Mouse (Mus musculus) gastrocnemius, postnatal 4 days (tissue): Measurements from ENCODE around the gene Slc25a44. TPM values are rescaled to one million over a fixed set of nuclear protein-coding genes. Genes with fewer than 3 reads are reported as not detected.
"Not testable (repeated sequence)": the region's sequence is repeated elsewhere in the genome, so short reads cannot be mapped to it uniquely, and the experiment has no call there.

Source experiments
- DNase-seq, 2 experiments: peaks; one replicate each; pipeline ENCODE4 v3.0.0; 2021 to 2022; ENCODE audit warnings: low spot score in 2 of 2, mixed read lengths in 2 of 2
- total RNA-seq, 2 experiments: library from RNA; stranded (reverse); gene quantifications; 2 replicates each; pipeline ENCODE4 v1.2.3; 2021

Gene Slc25a44
- total RNA-seq, 2 experiments from 2014 or later = 12.1 to 13.3 TPM

DNA sequence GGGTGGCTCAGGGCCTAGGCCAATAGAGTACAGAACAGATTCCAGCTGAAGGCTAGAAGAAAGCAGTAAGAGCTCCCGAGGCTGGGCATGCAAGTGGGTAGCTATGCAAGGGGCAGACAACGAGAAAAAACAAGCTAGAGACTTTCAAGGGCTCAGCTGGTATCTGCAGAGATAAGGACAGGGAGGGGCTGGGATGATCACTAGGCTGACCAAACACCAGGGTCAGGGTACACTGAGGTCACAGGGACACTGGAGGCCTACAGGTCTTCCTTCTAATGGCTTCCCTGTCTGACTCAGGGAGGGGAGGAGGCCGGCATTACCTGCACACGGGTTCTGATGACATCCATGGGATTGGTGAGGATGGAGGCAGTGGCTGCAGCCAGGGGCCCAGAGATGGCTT, 9.3 kb downstream of the Slc25a44 start:
- DNase-seq = no peak

DNA sequence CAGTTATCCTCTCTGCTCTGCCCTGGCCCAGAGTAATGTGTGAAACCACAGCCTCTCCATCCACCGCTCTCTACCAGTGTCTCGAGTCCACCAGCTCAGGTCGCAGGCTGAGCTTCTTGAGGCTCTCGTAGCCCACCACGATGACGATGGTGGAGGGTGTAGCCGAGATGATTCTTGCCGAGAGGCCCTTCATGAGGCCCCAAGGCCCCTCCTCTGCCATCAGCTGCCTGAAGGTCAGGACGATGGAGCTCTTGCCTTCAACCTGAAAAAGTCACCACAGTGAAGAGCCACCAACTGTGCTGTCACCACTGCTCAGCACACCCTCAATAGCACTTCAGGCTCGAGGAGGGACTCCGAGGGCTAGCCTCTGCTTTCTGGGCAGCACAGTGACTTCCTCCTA, 12.3 kb downstream of the Slc25a44 start:
- no peak for DNase-seq

DNA sequence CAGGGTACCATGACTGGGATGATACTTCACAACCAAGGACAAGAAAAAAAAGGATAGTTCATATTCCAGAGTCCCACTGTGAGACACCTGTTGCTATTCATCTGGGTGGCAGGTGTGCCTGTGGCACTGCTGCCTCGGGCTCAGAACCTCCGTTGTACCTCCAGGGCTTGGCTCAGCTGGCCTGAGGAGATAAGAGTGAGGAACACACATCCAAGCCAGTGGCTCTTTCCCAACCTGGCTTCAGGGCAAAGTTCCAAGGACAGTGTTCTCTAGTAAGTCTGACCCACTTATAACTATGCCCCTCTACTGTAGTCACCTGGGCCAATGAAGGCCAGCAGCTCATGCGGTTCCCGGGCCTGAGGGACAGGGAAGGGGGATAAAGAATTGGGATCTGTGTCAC, 13.3 kb downstream of the Slc25a44 start:
- no peak for DNase-seq

DNA sequence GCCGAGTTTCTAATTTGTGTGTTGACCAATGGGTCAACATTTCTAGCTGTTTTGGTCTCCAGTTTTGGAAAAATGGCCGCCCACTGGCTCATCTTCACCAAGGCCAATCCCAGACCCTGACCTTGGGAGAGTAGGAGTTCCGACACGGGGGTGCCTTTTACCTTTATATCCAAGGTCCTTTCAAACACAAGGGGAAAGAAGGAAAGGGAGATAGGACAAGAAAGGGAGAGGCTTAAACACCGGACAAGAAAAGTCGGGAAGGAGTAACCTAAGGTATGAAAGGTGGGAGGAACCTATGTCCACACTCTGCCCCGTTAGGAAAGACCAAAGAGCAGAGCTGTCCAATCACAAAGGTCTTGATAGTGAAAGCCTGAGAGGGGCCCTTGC, 14.3 kb downstream of the Slc25a44 start:
- no peak for DNase-seq

DNA sequence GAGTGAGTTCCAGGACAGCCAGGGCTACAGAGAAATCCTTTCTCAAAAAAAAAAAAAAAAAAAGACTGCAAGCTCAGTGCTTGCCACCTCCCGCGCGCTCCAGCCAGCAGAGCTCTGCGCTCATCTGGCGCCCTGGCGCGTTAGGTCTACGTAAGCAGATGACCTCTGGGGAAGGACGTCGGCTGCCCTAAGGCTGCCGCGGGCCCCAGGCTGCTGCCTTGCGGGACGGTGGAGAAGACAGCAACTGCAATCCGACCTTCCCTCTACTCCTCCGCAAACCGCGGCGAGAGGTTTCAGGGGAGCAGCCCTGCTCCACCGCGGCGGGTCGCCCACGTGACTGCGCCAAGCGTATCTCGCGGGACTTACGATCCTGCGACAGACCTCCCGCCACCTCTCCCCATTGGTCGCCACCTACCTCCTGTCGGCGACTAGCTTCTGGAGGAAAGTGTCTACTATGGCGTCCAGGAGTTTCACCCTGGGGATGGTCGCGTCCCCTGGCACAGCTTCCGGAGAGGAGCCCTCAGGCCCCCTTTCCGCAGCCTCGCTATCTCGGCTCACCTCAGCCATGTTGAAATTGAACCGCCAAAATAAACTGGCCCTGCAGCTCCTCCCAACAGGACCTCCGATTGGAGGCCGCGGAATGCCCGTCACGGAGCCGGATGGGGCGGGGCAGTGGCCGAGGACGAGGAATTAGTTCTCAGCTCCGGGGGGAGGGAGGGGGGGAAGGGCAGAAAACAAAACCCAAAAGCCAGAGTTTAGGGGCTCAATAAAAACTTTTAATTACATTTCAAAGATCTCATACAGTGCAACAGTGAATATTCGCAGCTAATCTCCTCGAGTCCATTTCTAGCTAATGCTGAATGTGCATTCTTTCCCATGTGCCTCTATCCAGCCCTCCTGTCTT, 14.9 kb downstream of the Slc25a44 start, which contains the start of gene Pmf1:
TSS of gene Pmf1 (minus strand) at position 591 of the 904 bp plus-strand sequence.
- DNase-seq = peak; percentile 86 to 95

DNA sequence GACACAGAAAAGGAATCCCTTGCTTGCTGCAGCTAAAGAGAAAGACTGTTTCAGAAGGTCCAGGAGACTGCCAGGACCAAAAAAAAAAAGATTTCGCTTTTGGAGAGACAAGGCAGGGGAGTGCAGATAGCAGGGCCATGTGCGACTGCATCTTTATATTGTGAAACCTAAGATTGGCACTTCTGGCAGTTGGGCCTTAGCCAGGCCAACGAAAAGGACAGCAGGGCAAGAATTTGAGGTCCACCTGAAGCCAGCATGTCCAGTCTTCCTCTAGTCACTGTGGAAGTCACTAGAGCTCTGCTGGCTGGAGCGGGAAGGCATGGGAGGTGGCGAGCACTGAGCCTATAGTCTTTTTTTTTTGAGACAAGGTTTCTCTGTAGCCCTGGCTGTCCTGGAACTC, 16.0 kb downstream of the Slc25a44 start:
- DNase-seq = no peak

DNA sequence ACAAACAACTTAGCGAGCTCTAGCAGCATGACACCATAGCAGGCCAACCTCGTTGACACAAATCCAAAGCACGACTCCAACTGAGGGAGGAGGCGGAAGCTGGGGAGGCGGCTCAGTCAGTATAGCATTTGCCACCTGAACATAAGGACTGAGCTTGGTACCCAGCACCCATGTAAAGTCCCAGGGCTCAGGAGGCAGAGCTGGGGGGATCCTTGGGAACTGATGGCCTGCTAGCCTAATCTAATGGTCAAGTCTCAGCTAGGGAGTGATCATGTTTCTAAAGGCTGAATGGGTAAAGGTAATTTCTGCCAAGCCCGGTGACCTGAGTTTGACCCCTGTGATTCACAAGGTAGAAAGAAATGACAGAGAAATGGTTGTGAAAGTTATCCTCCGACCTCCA, 17.4 kb downstream of the Slc25a44 start:
- DNase-seq = no peak

DNA sequence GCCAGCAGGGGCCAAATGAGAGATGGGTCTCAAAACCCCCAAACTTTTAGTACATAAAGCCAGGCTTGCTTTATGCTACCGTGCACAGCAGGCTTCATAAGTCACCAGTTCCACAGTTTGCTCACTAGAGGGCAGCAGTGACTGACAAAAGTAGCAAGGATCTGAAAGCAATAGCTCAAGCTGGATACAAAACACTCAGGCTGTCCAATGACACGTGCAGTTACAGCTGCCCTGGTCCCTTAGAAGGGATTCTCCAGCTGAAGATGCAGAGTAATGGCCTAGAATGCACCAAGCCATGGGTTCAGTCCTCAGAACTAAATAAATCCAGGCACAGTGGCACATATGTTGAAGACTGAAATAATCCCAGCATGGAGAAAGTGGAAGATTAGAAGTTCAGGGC, 17.8 kb downstream of the Slc25a44 start:
- DNase-seq = peak in 1 of 2 experiments; percentile 53

DNA sequence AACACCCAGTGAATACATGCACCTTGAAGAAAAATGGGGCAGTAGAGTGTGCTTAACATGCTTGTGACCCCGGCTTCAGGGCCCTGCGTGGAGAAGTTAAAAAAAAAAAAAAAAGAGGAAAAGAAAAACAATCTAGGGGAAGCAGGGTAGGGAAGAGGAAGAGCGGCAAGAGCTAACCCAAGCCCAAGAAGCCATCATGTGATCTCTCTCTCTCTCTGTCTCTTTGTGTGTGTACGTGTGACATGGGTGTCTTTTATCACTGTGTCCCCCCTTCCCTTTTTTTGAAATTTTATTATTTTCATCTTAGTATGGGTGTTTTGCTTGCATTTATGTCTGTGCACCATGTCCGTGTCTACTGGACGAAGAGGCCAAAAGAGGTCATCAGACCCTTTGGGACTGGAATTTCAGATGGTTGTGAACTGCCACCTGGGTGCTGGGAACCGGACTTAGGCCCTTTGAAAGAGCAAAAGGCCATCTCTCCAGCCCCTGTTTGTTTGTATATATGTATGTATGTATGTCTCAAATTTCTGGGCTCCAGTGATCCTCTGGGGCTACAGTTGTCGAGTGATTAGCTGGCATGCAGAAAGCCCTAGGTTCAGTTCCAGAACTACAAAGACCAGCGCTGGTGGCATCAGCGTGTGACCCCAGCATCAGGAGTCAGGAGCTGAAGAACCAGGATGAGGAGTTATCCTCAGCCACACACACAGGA, 21.3 kb downstream of the Slc25a44 start:
- no peak for DNase-seq

DNA sequence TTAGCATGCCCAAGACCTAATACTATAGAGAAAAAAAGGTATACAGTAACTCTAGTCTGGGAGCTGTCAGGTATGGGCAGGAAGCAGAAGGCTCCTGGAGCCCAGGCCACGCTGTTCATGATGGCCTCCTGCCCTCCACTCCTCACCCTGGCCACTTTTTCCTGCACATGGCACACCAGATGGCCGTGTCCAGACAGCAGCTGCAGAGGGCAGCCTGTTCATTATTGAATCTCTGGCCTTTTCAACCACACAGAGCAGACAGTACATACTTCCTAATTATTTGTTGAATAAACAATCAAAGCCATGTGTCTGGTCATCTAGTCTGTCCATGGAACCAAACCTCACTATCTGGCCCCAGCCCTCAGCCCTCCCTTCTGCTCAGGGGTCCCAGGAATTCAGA, 26.3 kb downstream of the Slc25a44 start:
- no peak for DNase-seq

DNA sequence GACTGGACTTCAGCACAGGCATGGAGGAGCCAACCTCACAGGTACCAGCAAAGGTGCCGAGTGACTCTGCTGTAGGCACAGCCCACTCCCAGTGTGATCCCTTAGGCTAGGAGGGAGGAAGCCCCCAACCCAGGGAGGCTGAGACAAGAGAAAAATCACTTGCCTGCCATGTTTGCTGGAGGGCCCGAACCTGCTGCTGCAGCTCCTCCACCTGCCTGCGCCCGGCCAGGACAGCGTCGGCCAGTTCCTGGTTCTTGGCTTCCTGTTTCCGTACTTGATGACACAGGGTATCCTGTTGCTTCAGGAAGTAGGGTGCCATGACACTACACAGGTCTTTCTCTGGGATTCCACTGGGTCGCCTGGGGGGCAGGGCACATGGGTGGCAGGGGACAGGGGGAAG, 29.2 kb downstream of the Slc25a44 start:
- no peak for DNase-seq

DNA sequence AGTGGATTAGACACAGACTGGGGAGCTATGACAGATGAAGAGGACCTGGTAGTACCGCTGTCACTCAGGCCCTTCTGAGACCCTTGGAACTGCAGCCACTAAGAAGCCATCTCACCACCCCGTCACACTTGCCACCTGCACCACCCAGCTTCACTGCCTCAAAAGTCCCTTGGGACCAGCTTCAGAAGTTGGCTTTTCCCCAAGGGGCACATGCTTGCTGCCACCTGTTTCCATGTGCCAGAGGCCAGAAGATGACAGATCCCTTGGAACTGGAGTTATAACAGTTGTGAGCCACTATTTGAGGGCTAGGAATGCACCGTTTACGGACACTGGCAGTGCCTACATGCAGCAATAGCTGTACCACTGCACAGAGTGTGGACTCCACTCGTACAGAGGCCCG, 29.7 kb downstream of the Slc25a44 start:
- DNase-seq = no peak

DNA sequence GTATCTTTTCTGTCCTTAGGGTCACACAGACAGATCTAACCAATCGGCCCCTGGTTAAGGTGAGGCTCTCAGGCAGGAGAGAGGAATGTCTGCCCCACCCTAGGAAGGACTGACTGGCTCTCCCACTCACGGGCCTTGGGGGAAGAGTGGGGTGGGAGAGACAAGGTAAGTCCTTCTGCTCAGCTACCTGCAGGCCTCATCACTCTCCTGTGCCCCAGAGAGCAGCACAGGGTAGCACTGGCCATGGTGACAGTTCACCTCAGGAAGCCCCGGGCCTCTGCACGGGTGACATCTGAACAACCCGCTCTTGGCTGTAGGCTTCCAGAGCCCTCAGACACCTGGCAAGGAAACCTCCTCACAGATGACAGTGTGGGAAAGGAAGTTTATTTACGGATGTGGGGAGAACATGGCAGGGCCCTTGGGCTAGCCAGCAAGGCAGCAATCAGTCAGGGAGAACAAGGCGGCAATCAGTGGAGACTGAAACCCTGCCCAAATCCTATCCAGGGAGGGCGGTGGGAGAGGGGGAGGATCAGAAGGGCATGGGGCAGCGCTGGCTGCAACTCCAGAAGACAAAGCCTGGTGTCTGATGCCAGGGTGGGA, 31.1 kb downstream of the Slc25a44 start:
- no peak for DNase-seq

DNA sequence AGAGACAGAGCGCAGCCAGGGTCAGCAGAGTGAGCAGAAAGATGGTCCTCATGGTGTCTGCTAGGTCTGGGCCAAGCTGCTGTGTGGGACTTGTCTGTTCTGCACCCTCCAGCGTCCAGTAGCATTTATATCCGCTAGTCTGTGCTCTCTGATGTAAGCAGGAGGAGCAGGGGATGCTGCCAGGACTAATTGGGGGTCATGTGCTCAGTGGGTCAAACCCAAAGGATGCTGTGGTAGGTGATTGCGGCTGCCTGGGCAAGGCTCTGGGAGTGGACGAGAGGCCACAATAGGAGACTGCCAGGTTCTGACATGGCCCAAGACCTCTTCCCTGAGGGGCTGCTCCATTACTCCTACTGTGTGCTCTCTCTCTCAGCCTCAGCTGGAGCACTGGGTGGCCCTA, 40.6 kb downstream of the Slc25a44 start, which contains the start of gene Bglap:
TSS of gene Bglap (minus strand) at position 101 of the 400 bp plus-strand sequence.
- DNase-seq = no peak

DNA sequence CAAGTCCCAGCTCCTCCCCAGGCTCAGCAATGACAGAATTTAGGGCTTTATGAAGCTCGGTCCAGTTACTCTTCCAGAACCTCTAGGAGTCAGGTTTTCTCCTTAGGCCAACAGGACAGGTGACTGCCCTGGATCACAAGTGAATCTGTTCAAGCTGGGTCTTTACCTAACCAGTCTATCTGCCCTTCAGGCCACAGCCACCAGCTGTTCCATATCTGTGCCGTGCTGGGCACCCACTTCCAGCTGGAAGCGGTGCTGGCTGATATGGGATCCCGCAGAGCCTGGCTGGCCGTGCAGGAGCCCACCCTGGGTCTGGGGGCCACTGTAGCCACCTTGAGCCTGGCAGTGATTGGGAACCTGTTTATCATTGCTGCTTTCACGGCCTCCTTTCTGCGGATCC, 42.6 kb downstream of the Slc25a44 start:
- DNase-seq = not testable (repeated sequence)

DNA sequence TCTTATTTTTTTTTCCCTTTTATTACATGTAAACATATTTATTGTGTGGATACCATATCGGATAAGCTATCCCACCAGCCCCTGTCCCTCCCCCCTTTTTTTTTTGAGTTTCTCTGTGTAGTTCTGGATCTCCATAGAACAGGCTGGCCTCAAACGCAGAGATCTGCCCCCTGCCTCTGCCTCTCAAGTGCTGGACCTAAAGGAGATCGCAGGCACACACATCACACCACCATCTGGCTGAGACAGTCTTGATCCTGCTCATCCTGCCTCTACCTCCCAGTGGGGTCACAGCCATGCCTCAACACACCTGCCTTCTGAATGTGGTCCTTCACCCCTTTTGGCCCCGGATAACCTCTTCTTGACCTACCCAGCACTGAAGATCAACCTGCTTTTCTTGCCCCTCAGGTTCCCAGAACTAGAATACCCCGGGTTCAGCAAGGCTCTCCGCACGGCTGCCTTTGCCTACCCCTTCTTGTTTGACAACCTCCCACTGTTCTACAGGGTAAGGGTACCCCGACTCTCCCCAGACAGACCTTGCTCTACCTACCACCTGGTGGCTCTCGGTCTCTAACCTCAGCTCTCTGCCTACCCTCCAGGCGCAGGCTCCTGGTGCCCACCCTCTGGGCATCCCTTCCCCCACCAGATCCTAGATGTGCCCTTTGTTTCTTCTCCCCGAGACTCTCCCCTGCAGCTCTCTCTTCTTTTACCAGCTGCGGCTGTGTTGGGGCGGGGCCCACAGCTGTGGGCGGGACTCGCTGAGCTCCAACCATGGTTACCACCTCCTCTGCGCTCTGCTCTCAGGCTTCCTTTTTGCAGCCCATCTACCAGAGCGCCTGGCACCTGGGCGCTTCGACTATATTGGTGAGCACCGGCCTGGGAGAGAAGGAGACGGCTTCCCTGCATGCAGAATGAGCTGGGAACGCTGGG, 43.3 kb downstream of the Slc25a44 start:
- DNase-seq = not testable (repeated sequence)

DNA sequence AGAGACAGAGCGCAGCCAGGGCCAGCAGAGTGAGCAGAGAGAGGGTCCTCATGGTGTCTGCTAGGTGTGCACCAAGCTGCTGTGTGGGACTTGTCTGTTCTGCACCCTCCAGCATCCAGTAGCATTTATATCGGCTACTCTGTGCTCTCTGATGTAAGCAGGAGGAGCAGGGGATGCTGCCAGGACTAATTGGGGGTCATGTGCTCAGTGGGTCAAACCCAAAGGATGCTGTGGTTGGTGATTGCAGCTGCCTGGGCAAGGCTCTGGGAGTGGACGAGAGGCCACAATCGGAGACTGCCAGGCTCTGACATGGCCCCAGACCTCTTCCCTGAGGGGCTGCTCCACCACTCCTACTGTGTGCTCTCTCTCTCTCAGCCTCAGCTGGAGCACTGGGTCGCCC, 46.3 kb downstream of the Slc25a44 start, which contains the start of gene Bglap2:
TSS of gene Bglap2 (minus strand) at position 101 of the 400 bp plus-strand sequence.
- not testable (repeated sequence) for DNase-seq

DNA sequence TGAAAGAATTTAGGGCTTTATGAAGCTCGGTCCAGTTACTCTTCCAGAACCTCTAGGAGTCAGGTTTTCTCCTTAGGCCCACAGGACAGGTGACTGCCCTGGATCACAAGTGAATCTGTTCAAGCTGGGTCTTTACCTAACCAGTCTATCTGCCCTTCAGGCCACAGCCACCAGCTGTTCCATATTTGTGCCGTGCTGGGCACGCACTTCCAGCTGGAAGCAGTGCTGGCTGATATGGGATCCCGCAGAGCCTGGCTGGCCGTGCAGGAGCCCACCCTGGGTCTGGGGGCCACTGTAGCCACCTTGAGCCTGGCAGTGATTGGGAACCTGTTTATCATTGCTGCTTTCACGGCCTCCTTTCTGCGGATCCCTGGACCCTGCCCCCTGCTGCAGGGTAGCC, 48.3 kb downstream of the Slc25a44 start:
- not testable (repeated sequence) for DNase-seq

DNA sequence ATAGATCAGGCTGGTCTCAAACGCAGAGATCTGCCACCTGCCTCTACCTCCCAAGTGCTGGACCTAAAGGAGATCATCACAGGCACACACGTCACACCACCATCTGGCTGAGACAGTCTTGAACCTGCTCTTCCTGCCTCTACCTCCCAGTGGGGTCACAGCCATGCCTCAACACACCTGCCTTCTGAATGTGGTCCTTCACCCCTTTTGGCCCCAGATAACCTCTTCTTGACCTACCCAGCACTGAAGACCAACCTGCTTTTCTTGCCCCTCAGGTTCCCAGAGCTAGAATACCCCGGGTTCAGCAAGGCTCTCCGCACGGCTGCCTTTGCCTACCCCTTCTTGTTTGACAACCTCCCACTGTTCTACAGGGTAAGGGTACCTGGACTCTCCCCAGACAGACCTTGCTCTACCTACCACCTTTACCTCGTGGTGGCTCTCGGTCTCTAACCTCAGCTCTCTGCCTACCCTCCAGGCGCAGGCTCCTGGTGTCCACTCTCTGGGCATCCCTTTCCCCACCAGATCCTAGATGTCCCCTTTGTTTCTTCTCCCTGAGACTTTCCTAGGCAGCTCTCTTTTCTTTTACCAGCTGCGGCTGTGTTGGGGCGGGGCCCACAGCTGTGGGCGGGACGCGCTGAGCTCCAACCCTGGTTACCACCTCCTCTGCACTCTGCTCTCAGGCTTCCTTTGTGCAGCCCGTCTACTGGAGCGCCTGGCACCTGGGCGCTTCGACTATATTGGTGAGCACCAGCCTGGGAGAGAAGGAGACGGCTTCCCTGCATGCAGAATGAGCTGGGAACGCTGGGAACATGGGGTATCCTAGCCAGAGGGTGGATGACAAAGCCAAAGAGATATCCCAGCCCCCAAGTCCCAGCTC, 49.0 kb downstream of the Slc25a44 start:
- DNase-seq = not testable (repeated sequence)

DNA sequence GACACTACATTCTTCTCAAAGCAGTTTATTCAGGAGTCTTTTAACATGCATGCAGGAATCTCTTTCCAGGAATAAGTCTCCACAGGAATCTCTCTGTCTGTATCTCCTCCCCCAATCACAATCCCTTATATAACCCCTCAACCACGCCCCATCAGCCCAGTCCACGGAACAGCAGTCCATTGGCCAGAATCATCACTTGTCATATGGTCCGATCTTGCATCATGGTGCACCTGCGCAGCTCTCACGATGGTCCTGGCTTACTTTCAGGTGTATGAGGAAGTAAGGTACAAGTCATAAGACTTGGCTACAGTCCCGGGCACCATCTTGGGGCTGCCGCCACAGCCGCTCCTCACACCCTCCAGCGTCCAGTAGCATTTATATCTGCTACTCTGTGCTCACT, 52.3 kb downstream of the Slc25a44 start, which contains the start of gene Bglap3:
TSS of gene Bglap3 (minus strand) at position 101 of the 400 bp plus-strand sequence.
- DNase-seq = not testable (repeated sequence)
